Mouse (Mus musculus) testis, adult 2 months (tissue): ENCODE results near the gene Vps18.

Experiments used
- CTCF ChIP-seq: fragments of 200-500 bp; IDR thresholded peaks from 2 replicates; pipeline ENCODE4 v1.5.1; 2012; ENCODE audit warnings: low read depth, mild to moderate bottlenecking, inconsistent platforms, low read length, moderate library complexity; ENCODE audit not compliant: control insufficient read depth, insufficient read depth, insufficient replicate concordance
- POLR2A ChIP-seq: fragments of 200-500 bp; IDR thresholded peaks from 2 replicates; pipeline ENCODE4 v1.6.1; 2012; ENCODE audit warnings: low read depth, mild to moderate bottlenecking, inconsistent platforms, low read length, moderate library complexity; ENCODE audit not compliant: control insufficient read depth

DNA sequence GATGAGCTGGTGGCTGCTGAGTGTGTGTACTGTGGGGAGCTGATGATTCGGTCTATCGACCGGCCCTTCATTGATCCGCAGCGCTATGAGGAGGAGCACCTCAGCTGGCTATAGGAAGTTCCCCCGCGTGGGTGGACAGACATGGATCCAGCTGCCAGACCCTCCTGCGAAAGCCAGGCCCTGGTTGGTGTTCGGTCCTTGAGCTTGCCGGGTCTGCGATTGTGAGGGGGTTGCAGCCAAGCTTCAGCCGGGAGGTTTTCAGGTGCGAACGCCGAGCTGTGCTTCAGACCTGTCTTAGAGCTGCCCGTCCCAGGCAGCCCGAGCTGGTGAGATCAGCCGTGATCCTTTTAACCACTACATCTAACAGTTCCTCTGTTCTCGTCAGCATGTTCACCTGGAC, 9.0 kb downstream of the Vps18 start:
- TF ChIP-seq POLR2A (no peak), CTCF (no peak)
